Mouse (Mus musculus): ENCODE data around the gene Ptpru. TPM values are rescaled to one million over a fixed set of nuclear protein-coding genes. Genes with fewer than 3 reads are reported as not detected.

Ptpru gene
- polyA plus RNA-seq, 1 experiment from 2014 or later: 25.2 TPM

DNA sequence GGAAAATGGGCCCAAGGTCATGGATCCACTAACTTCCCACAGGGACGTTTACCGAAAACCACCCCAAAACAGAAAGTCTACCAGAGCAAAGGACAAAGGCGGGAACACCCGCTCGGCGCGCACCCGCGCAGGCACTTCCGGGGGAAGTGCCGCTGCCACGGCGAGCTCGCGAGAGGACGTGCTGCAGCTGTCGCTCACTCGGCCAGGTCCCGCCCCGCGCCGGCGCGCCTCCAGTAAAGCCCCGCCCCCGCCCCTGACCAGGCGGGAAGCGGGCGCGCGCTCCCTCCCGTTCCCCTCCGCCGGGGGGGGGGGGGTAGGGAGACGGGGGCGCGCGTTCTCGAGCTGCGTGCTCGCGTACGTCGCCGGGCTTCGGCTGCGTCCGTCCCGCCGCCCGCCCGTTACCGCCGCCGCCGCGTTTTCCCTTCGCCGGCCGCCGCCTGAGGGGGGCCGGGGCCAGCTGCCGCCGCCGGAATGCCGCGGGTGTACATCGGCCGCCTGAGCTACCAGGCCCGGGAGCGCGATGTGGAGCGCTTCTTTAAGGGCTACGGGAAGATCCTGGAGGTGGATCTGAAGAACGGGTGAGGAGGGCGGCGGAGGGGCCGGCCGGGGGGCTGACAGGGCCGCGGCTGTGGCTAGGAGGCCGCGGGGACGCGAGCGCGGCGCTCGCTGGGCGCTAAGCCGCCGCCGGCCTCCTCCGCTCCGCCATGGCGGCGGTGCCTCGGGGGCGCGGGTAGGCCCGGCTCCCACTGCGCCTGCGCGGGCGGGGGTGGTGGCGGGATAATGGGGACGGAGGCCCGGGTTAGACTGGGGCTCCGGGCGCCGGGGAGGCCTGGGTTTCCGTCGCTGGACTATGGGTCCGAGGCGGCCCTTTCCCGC, 35.4 kb upstream of the Ptpru start, which contains the start of gene Srsf4:
Gene Srsf4, plus strand, starts transcription at position 325 of the 876 bp plus-strand sequence.
- Histone ChIP-seq H3K9ac (ENCODE audit: low read depth, low read length) (peak within 1 kb of the TSS; percentile 100), H3K4me3 (ENCODE audit: low read length) (peak within 1 kb of the TSS; percentile 100), H3K27ac (ENCODE audit: low read depth, low read length) (peak within 1 kb of the TSS; percentile 100), H3K27me3 (ENCODE audit: control insufficient read depth, insufficient read depth, low read length) (no peaks in the 10 kb centered on the region), H3K36me3 (ENCODE audit: control insufficient read depth, insufficient read depth, low read length) (peaks cover 2% of the 10 kb centered on the region; the same call in 1 of the 2 replicates), H3K9me3 (ENCODE audit: control insufficient read depth, low read length) (no peaks in the 10 kb centered on the region), H3K4me1 (ENCODE audit: control insufficient read depth, insufficient read depth, low read length) (peaks cover 26% of the 10 kb centered on the region), H3K4me2 (replicated peaks; ENCODE audit: low read depth, low read length) (peak within 1 kb of the TSS; percentile 67)
- peak; percentile 96 for ATAC-seq (ENCODE audit: low FRiP score, low TSS enrichment)
- WGBS: under 1% methylated on average over 59 of the region's 116 CpGs

DNA sequence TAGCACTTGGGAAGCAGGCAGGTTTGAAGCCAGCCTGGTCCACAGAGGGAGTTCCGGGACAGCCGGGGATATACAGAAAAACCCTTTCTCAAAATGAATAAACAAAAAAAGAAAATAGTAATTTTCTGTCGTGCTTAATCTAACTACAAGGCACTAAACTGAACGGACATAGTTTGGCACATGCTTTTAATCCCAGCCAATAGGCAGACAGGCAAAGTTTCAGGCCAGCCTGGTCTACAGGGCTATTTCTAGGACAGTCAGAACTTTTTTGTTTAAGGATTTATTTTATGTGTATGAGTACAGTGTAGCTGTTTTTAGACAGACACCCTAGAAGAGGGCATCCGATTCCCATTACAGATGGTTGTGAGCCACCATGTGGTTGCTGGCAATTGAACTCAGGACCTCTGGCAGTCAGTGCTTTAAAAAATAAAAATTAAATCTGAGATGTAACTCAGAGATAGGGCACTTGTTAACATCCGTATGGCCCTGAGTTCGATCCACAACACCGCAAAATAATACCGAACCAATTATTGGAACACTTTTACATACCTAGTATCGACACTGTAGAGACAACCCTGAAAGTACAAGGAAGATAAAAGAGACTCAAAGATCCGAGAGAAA, 34.7 kb upstream of the Ptpru start:
- Histone ChIP-seq H3K4me3 (ENCODE audit: low read length) (peak overlapping the region; percentile 100), H3K9ac (ENCODE audit: low read depth, low read length) (peak overlapping the region; percentile 100), H3K4me1 (ENCODE audit: control insufficient read depth, insufficient read depth, low read length) (peaks cover 26% of the 10 kb centered on the region), H3K27ac (ENCODE audit: low read depth, low read length) (peak overlapping the region; percentile 81), H3K36me3 (ENCODE audit: control insufficient read depth, insufficient read depth, low read length) (peaks cover 7% of the 10 kb centered on the region; the same call in 1 of the 2 replicates), H3K9me3 (ENCODE audit: control insufficient read depth, low read length) (no peaks in the 10 kb centered on the region), H3K4me2 (replicated peaks; ENCODE audit: low read depth, low read length) (peak overlapping the region; percentile 60), H3K27me3 (ENCODE audit: control insufficient read depth, insufficient read depth, low read length) (no peaks in the 10 kb centered on the region)
- ATAC-seq (ENCODE audit: low FRiP score, low TSS enrichment): peak; percentile 9
- WGBS: 11% methylated on average over 11 of the region's 11 CpGs

DNA sequence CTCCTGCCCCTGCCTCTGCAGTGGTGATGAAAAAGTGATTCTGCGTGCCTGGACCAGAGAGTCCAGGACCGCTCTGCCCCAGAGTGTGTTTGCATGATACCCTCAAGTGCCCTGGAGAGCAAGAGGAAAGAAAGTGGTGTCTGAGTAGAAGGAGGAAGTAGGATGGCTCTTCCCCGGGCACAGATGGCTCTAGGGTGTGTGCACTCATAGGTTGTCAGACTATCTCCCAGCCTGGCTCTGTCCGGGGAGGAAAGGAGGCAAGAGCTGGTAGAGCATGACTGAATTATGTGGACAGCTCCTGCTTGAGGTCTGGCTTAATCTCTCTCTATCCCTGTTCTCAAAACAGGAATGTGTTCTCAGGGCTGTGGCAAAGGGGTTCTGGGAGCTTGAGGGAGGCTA, 23.3 kb upstream of the Ptpru start:
- 65% methylated on average over 4 of the region's 4 CpGs for WGBS
- peak; percentile 55; the same call in 1 of the 2 replicates for ATAC-seq (ENCODE audit: low FRiP score, low TSS enrichment)
- Histone ChIP-seq H3K4me3 (ENCODE audit: low read length) (no peak overlapping the region), H3K4me1 (ENCODE audit: control insufficient read depth, insufficient read depth, low read length) (no peaks in the 10 kb centered on the region), H3K27me3 (ENCODE audit: control insufficient read depth, insufficient read depth, low read length) (no peaks in the 10 kb centered on the region), H3K9ac (ENCODE audit: low read depth, low read length) (no peak overlapping the region), H3K4me2 (replicated peaks; ENCODE audit: low read depth, low read length) (no peak overlapping the region), H3K36me3 (ENCODE audit: control insufficient read depth, insufficient read depth, low read length) (peaks cover 33% of the 10 kb centered on the region; the same call in 1 of the 2 replicates), H3K27ac (ENCODE audit: low read depth, low read length) (no peak overlapping the region), H3K9me3 (ENCODE audit: control insufficient read depth, low read length) (no peaks in the 10 kb centered on the region)

DNA sequence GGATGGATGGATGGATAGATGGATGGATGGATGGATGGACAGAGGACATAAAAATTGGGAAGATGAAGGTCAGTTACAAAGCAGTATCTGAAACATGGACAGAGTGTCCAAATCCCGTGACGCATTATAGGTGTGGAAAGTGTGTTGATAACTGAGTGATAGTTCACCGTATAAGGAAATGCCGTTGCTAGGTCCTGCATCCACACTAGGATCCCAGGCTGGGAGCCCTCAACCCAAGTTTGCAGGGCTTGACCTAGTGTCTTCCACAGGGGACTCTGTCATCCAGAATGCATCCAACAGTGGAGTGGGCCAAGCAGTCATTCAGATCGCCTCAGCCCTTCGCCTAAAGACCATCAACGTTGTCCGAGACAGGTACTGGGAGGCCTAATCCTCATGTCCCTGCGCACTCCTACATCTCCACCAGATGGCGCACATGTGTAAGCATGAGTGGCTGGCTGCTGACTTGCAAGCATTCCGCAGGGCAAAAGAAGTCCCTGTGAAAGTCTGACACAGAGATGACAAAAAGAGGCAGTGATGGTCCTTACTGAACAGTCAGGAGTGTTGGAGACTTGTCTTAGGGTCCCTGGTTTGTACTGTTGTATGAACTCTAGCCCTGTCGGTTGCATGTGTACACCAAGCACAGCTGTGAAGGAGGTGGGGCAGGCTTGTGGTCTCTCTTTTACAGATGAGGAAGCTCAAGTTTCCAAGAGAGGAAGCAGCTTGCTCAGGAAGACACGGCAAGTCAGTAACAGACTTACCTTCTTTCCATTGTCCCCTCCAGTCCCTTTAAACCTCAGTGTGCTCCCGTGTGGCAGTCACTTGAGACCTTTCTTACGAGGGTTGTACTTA, 22.6 kb upstream of the Ptpru start:
- no peak overlapping the region for H3K9ac ChIP-seq (ENCODE audit: low read depth, low read length)
- H3K4me3 ChIP-seq (ENCODE audit: low read length): no peak overlapping the region
- no peak overlapping the region for H3K4me2 ChIP-seq (replicated peaks; ENCODE audit: low read depth, low read length)
- no peaks in the 10 kb centered on the region for H3K9me3 ChIP-seq (ENCODE audit: control insufficient read depth, low read length)
- H3K27ac ChIP-seq (ENCODE audit: low read depth, low read length): no peak overlapping the region
- WGBS: 41% methylated on average over 15 of the region's 15 CpGs
- H3K27me3 ChIP-seq (ENCODE audit: control insufficient read depth, insufficient read depth, low read length): no peaks in the 10 kb centered on the region
- H3K36me3 ChIP-seq (ENCODE audit: control insufficient read depth, insufficient read depth, low read length): peaks cover 33% of the 10 kb centered on the region; the same call in 1 of the 2 replicates
- ATAC-seq (ENCODE audit: low FRiP score, low TSS enrichment): peak; percentile 63
- H3K4me1 ChIP-seq (ENCODE audit: control insufficient read depth, insufficient read depth, low read length): no peaks in the 10 kb centered on the region

DNA sequence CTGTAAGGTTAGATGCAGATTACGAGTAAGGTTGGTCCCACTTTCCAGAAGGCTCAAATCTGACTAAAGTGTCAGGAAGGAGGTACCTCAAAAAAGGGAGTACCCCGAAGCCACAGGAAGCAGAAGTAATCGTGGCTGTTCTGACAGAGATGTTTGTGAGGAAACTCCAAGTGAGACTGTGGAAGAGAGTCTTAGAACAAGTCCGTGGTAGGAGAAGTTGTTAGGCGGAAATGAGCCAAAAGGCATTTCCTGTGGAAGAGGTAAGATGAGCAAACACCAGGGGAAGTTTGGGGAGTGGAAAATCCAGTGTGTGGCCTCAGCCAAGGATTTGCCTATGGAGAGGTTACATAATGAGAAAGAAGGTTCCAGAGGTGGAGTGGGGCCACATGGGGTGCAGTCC, 16.9 kb upstream of the Ptpru start:
- H3K27me3 ChIP-seq (ENCODE audit: control insufficient read depth, insufficient read depth, low read length): no peaks in the 10 kb centered on the region

DNA sequence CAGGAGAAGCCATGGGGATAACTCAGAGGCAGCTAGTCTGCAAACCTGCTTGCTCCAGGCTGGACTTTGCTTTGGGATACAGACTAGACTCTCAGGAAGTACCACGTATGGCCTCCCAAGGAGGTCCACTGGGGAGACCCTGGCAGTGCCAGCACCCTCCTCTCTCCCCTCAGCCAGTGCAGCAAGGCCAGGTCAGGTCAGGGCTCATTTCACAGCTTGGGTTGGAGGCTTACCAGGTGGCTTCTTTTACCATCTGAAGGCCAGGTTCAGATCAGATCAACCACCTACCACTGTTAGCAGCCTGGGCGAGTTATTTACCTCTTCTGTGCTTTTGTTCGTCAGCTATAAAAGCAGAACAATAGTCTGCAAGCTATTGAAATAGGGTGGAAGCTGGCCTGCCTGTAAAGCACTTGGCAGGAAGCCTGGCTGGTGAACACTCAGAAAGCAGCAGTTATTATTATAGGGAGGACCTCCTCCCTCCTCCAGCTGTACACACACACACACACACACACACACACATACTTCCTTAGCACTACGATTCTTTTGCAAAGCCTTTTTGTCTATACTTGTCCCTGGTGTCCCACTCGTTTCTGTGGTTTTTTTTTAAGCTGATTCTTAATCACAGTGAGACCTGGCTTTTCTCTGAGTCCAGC, 12.0 kb upstream of the Ptpru start:
- H3K9ac ChIP-seq (ENCODE audit: low read depth, low read length): no peak overlapping the region
- no peak overlapping the region; the same call in 1 of the 2 replicates for H3K4me2 ChIP-seq (replicated peaks; ENCODE audit: low read depth, low read length)
- peak overlapping the region; percentile 47; the same call in 1 of the 2 replicates for H3K27ac ChIP-seq (ENCODE audit: low read depth, low read length)
- peaks cover 7% of the 10 kb centered on the region; the same call in 1 of the 2 replicates for H3K4me1 ChIP-seq (ENCODE audit: control insufficient read depth, insufficient read depth, low read length)
- H3K4me3 ChIP-seq (ENCODE audit: low read length): no peak overlapping the region
- H3K36me3 ChIP-seq (ENCODE audit: control insufficient read depth, insufficient read depth, low read length): no peaks in the 10 kb centered on the region
- H3K27me3 ChIP-seq (ENCODE audit: control insufficient read depth, insufficient read depth, low read length): no peaks in the 10 kb centered on the region
- 33% methylated on average over 5 of the region's 5 CpGs for WGBS
- H3K9me3 ChIP-seq (ENCODE audit: control insufficient read depth, low read length): no peaks in the 10 kb centered on the region
- ATAC-seq (ENCODE audit: low FRiP score, low TSS enrichment): no peak

More for the DNA sequence above, 16.9 kb upstream of the Ptpru start:
- H3K27ac ChIP-seq (ENCODE audit: low read depth, low read length): no peak overlapping the region
- peaks cover 18% of the 10 kb centered on the region; the same call in 1 of the 2 replicates for H3K36me3 ChIP-seq (ENCODE audit: control insufficient read depth, insufficient read depth, low read length)
- H3K9ac ChIP-seq (ENCODE audit: low read depth, low read length): no peak overlapping the region
- no peak for ATAC-seq (ENCODE audit: low FRiP score, low TSS enrichment)
- H3K4me3 ChIP-seq (ENCODE audit: low read length): no peak overlapping the region
- H3K9me3 ChIP-seq (ENCODE audit: control insufficient read depth, low read length): no peaks in the 10 kb centered on the region
- H3K4me1 ChIP-seq (ENCODE audit: control insufficient read depth, insufficient read depth, low read length): peaks cover 3% of the 10 kb centered on the region; the same call in 1 of the 2 replicates
- no peak overlapping the region for H3K4me2 ChIP-seq (replicated peaks; ENCODE audit: low read depth, low read length)
- 68% methylated on average over 5 of the region's 5 CpGs for WGBS

DNA sequence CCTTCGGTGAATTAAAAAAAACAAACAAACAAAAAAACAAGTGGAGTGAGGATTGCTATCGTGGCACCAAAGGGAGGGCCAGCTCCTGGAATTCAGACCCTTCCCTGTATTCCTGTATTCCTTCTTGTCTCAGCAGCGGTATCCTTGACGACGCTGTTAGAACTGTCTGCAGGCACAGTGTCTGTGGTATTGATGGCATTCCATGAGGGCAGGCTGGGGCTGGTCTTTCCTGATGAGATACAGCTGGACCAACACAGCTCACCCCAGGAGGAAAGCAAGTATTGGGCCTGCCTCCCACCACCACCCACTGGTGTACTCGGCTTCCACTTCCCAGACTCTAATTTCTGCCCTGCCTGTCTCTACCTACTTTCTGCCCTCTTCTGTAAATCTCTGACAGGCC, 10.0 kb upstream of the Ptpru start:
- no peak overlapping the region for H3K4me2 ChIP-seq (replicated peaks; ENCODE audit: low read depth, low read length)
- H3K9me3 ChIP-seq (ENCODE audit: control insufficient read depth, low read length): no peaks in the 10 kb centered on the region
- no peaks in the 10 kb centered on the region for H3K27me3 ChIP-seq (ENCODE audit: control insufficient read depth, insufficient read depth, low read length)
- H3K4me3 ChIP-seq (ENCODE audit: low read length): no peak overlapping the region
- H3K36me3 ChIP-seq (ENCODE audit: control insufficient read depth, insufficient read depth, low read length): no peaks in the 10 kb centered on the region
- H3K9ac ChIP-seq (ENCODE audit: low read depth, low read length): no peak overlapping the region
- WGBS: 54% methylated on average over 6 of the region's 6 CpGs
- peaks cover 12% of the 10 kb centered on the region; the same call in 1 of the 2 replicates for H3K4me1 ChIP-seq (ENCODE audit: control insufficient read depth, insufficient read depth, low read length)
- peak overlapping the region; percentile 53; the same call in 1 of the 2 replicates for H3K27ac ChIP-seq (ENCODE audit: low read depth, low read length)
- peak; percentile 54 for ATAC-seq (ENCODE audit: low FRiP score, low TSS enrichment)

Data from kidney, embryonic 14.5 days (tissue).